Comparison of ENCODE assay signal across 8 mouse cellular contexts in genomic region chr1:134078061-134078795, GRCm38 (mm10). TPM values are rescaled to one million over a fixed set of nuclear protein-coding genes. Genes with fewer than 3 reads are reported as not detected.
DNase-seq lines count a peak whose midpoint lies in the region; ATAC-seq and TF ChIP-seq lines count a peak whose summit lies in the region.

No protein-coding gene starts in this region.

- H3K9ac ChIP-seq in forebrain, embryonic 13.5 days = peak overlapping the region; percentile 95
- H3K9ac ChIP-seq in kidney, embryonic 14.5 days (ENCODE audit: low read depth, low read length) = peak overlapping the region; percentile 76
- peak overlapping the region; percentile 88 for H3K9ac ChIP-seq in stomach, embryonic 14.5 days (replicated peaks; ENCODE audit: low read depth, low read length)

- no peaks in the 10 kb centered on the region for H3K27me3 ChIP-seq in forebrain, embryonic 13.5 days
- H3K27me3 ChIP-seq in kidney, embryonic 14.5 days (ENCODE audit: control insufficient read depth, insufficient read depth, low read length) = no peaks in the 10 kb centered on the region
- no peaks in the 10 kb centered on the region for H3K27me3 ChIP-seq in stomach, embryonic 14.5 days (ENCODE audit: control insufficient read depth, insufficient read depth, low read length)

- H3K9me3 ChIP-seq in forebrain, embryonic 13.5 days (replicated peaks) = no peaks in the 10 kb centered on the region
- H3K9me3 ChIP-seq in kidney, embryonic 14.5 days (ENCODE audit: control insufficient read depth, low read length) = no peaks in the 10 kb centered on the region
- no peaks in the 10 kb centered on the region for H3K9me3 ChIP-seq in stomach, embryonic 14.5 days (ENCODE audit: control insufficient read depth, low read depth, low read length)

- ATAC-seq in forebrain, embryonic 13.5 days = peak; percentile 5
- ATAC-seq in kidney, embryonic 14.5 days (ENCODE audit: low FRiP score, low TSS enrichment) = peak; percentile 12; the same call in 1 of the 2 replicates
- ATAC-seq in stomach, embryonic 14.5 days (ENCODE audit: insufficient number of reproducible peaks, insufficient read depth, low FRiP score, low read depth) = peak; percentile 34; the same call in 1 of the 2 replicates

- H3K4me1 ChIP-seq in forebrain, embryonic 13.5 days = peaks cover 72% of the 10 kb centered on the region
- H3K4me1 ChIP-seq in kidney, embryonic 14.5 days (ENCODE audit: control insufficient read depth, insufficient read depth, low read length) = peaks cover 46% of the 10 kb centered on the region
- peaks cover 30% of the 10 kb centered on the region; the same call in 1 of the 2 replicates for H3K4me1 ChIP-seq in stomach, embryonic 14.5 days (ENCODE audit: control insufficient read depth, insufficient read depth, low read length)

- peak overlapping the region; percentile 88 for H3K4me2 ChIP-seq in forebrain, embryonic 13.5 days
- H3K4me2 ChIP-seq in kidney, embryonic 14.5 days (replicated peaks; ENCODE audit: low read depth, low read length) = peak overlapping the region; percentile 64
- H3K4me2 ChIP-seq in stomach, embryonic 14.5 days (replicated peaks; ENCODE audit: low read depth, low read length) = peak overlapping the region; percentile 76

- peak; percentile 46 to 57 for DNase-seq in layer of hippocampus, adult 2 months (ENCODE audit: low spot score in 2 of 2)
- DNase-seq in layer of hippocampus, adult 11-12 months (ENCODE audit: low spot score) = no peak
- peak; percentile 51 for DNase-seq in adipocyte (ENCODE audit: low spot score)
- peak; percentile 46 to 53 for DNase-seq in lung, postnatal 4 days
- DNase-seq in frontal cortex, postnatal 25 days (ENCODE audit: low spot score in 2 of 2) = no peak

- peaks cover 30% of the 10 kb centered on the region for H3K36me3 ChIP-seq in forebrain, embryonic 13.5 days (ENCODE audit: poor library complexity, severe bottlenecking)
- H3K36me3 ChIP-seq in kidney, embryonic 14.5 days (ENCODE audit: control insufficient read depth, insufficient read depth, low read length) = peaks cover 9% of the 10 kb centered on the region; the same call in 1 of the 2 replicates
- H3K36me3 ChIP-seq in stomach, embryonic 14.5 days (ENCODE audit: control insufficient read depth, insufficient read depth, low read length) = peaks cover 9% of the 10 kb centered on the region; the same call in 1 of the 2 replicates

- no peak for TF ChIP-seq CTCF in layer of hippocampus, adult 2 months (conservative IDR thresholded peaks at IDR 0.05)

- H3K27ac ChIP-seq in layer of hippocampus, adult 2 months = peak overlapping the region; percentile 97
- peak overlapping the region; percentile 84 for H3K27ac ChIP-seq in forebrain, embryonic 13.5 days
- peak overlapping the region; percentile 27 for H3K27ac ChIP-seq in kidney, embryonic 14.5 days (ENCODE audit: low read depth, low read length)
- peak overlapping the region; percentile 74 for H3K27ac ChIP-seq in stomach, embryonic 14.5 days (ENCODE audit: low read length)

- peak overlapping the region; percentile 64 for H3K4me3 ChIP-seq in layer of hippocampus, adult 2 months
- H3K4me3 ChIP-seq in forebrain, embryonic 13.5 days = peak overlapping the region; percentile 90
- H3K4me3 ChIP-seq in kidney, embryonic 14.5 days (ENCODE audit: low read length) = peak overlapping the region; percentile 66
- H3K4me3 ChIP-seq in stomach, embryonic 14.5 days (ENCODE audit: low read depth, low read length) = peak overlapping the region; percentile 75

- WGBS in forebrain, embryonic 13.5 days = 4% methylated on average over 19 of the region's 19 CpGs
- WGBS in kidney, embryonic 14.5 days = 8% methylated on average over 19 of the region's 19 CpGs
- 8% methylated on average over 19 of the region's 19 CpGs for WGBS in stomach, embryonic 14.5 days

RNA-seq across cellular contexts. Expression of gene Btg2, which starts 0.7 kb away (rescaled TPM):
- 10 to 100 TPM; 17.2 to 22.0 TPM for total RNA-seq in layer of hippocampus, adult 2 months (2021)
- polyA plus RNA-seq in forebrain, embryonic 13.5 days (2015; fragmentation: Nextera tagmentation; extraction: Ambion mirVana) = 122 and 129 TPM in 2 replicates
- 20.8 and 28.6 TPM in 2 replicates for polyA plus RNA-seq in kidney, embryonic 14.5 days (2014; fragmentation: Nextera tagmentation; extraction: Ambion mirVana)
- 55.5 and 61.4 TPM in 2 replicates for polyA plus RNA-seq in stomach, embryonic 14.5 days (2014; fragmentation: Nextera tagmentation; extraction: Ambion mirVana)

RNA-seq across cellular contexts. Expression of gene Chit1, which starts 32.8 kb away (rescaled TPM):
- total RNA-seq in layer of hippocampus, adult 2 months (2021) = under 1 TPM in 1 of 2 experiments, not detected in 1; 0.20 TPM
- polyA plus RNA-seq in forebrain, embryonic 13.5 days (2015; fragmentation: Nextera tagmentation; extraction: Ambion mirVana) = 0.17 TPM in 1 of 2 replicates, not detected in the other
- polyA plus RNA-seq in kidney, embryonic 14.5 days (2014; fragmentation: Nextera tagmentation; extraction: Ambion mirVana) = 0.14 and 0.28 TPM in 2 replicates
- polyA plus RNA-seq in stomach, embryonic 14.5 days (2014; fragmentation: Nextera tagmentation; extraction: Ambion mirVana) = not detected in 2 replicates

RNA-seq across cellular contexts. Expression of gene Fmod, which starts 41.2 kb away (rescaled TPM):
- 1 to 10 TPM; 6.0 to 7.4 TPM for total RNA-seq in layer of hippocampus, adult 2 months (2021)
- 1.2 and 1.6 TPM in 2 replicates for polyA plus RNA-seq in forebrain, embryonic 13.5 days (2015; fragmentation: Nextera tagmentation; extraction: Ambion mirVana)
- polyA plus RNA-seq in kidney, embryonic 14.5 days (2014; fragmentation: Nextera tagmentation; extraction: Ambion mirVana) = 1.7 and 4.0 TPM in 2 replicates
- 7.2 and 7.6 TPM in 2 replicates for polyA plus RNA-seq in stomach, embryonic 14.5 days (2014; fragmentation: Nextera tagmentation; extraction: Ambion mirVana)

Comparison
In these comparisons a context has a peak if more than half of its experiments do, and no peak if none do; other contexts are left out.
1. DNase-seq: peak in layer of hippocampus, adult 2 months (2 of 2), adipocyte (single experiment) and lung, postnatal 4 days (2 of 2); none in layer of hippocampus, adult 11-12 months (single experiment) and frontal cortex, postnatal 25 days (0 of 2).
2. H3K27ac ChIP-seq: peak in every context shown above with its lines; median percentile 97 in layer of hippocampus, adult 2 months; 84 in forebrain, embryonic 13.5 days; 74 in stomach, embryonic 14.5 days; 27 in kidney, embryonic 14.5 days.
3. Peak in every context shown above with its lines, with median percentiles within 50 percentile points of each other: H3K4me3 ChIP-seq, ATAC-seq, H3K4me2 ChIP-seq and H3K9ac ChIP-seq.